Mouse (Mus musculus): ENCODE results near the gene Tcf7l1. TPM values are rescaled to one million over a fixed set of nuclear protein-coding genes. Genes with fewer than 3 reads are reported as not detected.
A peak's percentile ranks its signal among the peaks of the same experiment; 100 is the strongest.

Gene Tcf7l1
- polyA plus RNA-seq, 1 experiment from 2014 or later: 37.1 TPM

DNA sequence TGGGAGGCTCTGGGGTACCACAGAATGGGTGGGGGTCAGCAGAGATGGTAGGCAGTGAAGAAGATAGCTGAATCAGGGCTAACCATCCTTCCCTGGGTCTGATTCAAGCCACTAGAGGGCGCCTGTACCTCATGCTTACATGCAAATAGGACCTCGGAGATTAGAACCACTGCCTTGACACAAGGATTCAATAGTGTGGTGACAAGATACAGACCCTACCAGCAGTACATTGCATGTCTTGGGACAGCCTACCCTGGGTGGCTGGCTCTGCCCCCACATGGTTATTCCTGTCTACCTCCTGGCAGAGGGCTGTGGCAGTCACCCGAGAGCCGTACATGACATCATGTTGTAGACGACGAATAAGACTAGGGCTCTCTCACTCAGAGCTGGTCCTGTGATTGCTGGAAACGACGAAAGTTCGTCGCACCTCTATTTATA lies 141.7 kb downstream of the Tcf7l1 start:
- Histone ChIP-seq H3K9me3 (no peaks in the 10 kb centered on the region), H3K4me1 (peaks cover 36% of the 10 kb centered on the region), H3K27ac (replicated peaks) (no peak overlapping the region), H3K4me3 (no peak overlapping the region), H3K27me3 (replicated peaks; ENCODE audit: low read depth, poor library complexity, severe bottlenecking) (no peaks in the 10 kb centered on the region), H3K36me3 (replicated peaks) (peaks cover 24% of the 10 kb centered on the region)
- DNase-seq (ENCODE audit: low spot score): peak; percentile 76
- 60% methylated on average over 10 of the region's 10 CpGs for WGBS

DNA sequence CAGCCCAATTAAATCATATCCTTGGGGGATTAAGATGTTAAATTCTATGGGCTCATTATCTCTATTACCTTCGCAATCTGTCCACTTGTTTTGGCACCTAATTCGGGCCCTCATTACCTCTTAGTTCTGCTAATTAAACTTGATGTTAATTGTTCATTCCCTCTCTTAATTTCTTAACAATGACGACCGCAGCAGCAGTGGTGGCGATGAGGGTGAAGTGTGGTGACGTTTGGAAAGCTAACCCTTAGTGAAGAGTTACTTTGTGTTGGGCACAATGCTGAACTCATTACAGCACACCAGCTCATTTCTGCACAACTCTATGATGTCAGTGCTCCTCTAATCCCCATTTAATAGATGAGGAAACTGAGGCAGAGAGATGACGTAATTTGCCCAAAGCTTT lies 143.7 kb downstream of the Tcf7l1 start:
- no peak for DNase-seq (ENCODE audit: low spot score)
- no peak overlapping the region for H3K4me3 ChIP-seq
- 74% methylated on average over 7 of the region's 7 CpGs for WGBS
- no peaks in the 10 kb centered on the region for H3K27me3 ChIP-seq (replicated peaks; ENCODE audit: low read depth, poor library complexity, severe bottlenecking)
- H3K27ac ChIP-seq (replicated peaks): no peak overlapping the region
- peaks cover 39% of the 10 kb centered on the region for H3K36me3 ChIP-seq (replicated peaks)
- peaks cover 29% of the 10 kb centered on the region for H3K4me1 ChIP-seq
- H3K9me3 ChIP-seq: no peaks in the 10 kb centered on the region

- Histone ChIP-seq H3K27me3 (replicated peaks; ENCODE audit: low read depth, poor library complexity, severe bottlenecking) (no peaks in the 10 kb centered on the region), H3K9me3 (no peaks in the 10 kb centered on the region), H3K36me3 (replicated peaks) (peaks cover 43% of the 10 kb centered on the region), H3K4me3 (no peak overlapping the region), H3K4me1 (peaks cover 24% of the 10 kb centered on the region), H3K27ac (replicated peaks) (no peak overlapping the region)
- no peak for DNase-seq (ENCODE audit: low spot score)
- WGBS: 85% methylated on average over 4 of the region's 4 CpGs
These were observed 144.5 kb downstream of the Tcf7l1 start for GRCm38 (mm10) chr6:72644576-72644975.

DNA sequence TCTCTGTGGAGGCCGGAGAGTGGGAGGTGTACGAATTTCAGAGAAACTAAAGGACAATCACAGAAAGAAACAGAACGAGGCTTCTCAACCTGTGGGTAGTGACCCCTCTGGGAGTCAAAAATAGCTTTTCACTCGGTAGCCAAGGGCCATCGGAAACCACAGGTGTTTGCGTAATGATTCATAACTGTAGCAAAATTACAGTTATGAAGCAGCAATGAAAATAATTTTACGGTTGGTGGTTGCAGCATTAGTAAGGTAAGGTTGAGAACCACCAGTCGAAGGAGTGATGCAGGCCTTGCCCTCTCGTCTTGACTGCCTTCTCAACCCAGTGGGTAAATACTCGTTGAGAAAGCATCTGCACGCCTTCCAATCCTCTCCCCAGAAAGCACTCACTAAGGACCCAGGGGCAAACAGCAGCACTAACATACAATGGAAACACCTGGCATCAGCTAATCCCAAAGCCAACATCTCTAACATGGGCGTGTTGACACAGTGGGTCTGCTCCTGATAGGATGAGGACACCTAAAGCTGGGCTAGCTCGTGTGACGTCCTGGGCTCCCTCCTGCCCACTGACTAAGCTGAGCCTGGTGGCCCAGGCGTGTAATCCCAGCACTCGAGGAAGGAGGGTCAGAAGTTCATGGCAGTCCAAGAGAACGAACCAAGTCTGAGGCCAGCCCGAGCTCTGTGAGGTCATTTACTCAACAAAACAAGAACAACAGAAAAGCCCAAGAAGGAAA lies 147.7 kb downstream of the Tcf7l1 start:
- Histone ChIP-seq H3K4me1 (peaks cover 3% of the 10 kb centered on the region), H3K36me3 (replicated peaks) (peaks cover 19% of the 10 kb centered on the region), H3K27me3 (replicated peaks; ENCODE audit: low read depth, poor library complexity, severe bottlenecking) (no peaks in the 10 kb centered on the region), H3K27ac (replicated peaks) (no peak overlapping the region), H3K4me3 (no peak overlapping the region), H3K9me3 (no peaks in the 10 kb centered on the region)
- WGBS: 82% methylated on average over 18 of the region's 18 CpGs
- no peak for DNase-seq (ENCODE audit: low spot score)

- Histone ChIP-seq H3K4me3 (no peak overlapping the region), H3K4me1 (peaks cover 11% of the 10 kb centered on the region), H3K9me3 (no peaks in the 10 kb centered on the region), H3K36me3 (replicated peaks) (peaks cover 42% of the 10 kb centered on the region), H3K27ac (replicated peaks) (no peak overlapping the region), H3K27me3 (replicated peaks; ENCODE audit: low read depth, poor library complexity, severe bottlenecking) (no peaks in the 10 kb centered on the region)
- 83% methylated on average over 3 of the region's 3 CpGs for WGBS
- DNase-seq (ENCODE audit: low spot score): no peak
These were observed 152.1 kb downstream of the Tcf7l1 start for GRCm38 (mm10) chr6:72636940-72637339.

DNA sequence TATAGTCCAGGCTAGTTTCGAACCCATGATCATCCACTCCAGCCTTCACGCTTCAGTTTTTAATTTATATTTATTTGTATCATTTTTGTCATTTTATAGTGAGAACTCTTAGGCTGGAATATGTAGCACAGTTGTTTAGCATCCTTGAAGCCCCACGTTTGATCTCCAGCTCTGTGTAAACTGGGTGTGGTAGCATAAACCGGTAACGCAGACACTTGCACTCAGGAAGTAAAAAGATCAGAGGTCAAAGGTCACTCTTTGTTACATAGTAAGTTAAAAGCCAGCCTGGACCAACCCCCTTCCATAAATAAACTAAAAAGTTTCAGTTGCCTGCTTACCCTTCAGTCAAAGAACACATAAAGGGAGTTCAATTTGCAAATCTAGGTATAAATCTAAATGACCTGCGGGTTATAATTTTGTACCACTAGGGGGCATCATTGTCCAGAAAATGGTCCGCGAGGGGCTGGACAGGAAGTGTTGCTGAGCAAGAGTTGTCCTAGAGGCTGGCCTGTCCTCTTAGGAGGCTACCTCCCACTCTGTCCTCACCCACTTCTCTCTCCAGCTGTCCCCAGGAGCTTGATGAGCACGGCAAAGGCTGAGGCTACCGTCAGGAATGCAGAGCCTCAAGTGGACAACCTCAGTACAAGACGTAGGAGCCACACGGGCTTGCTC lies 153.2 kb downstream of the Tcf7l1 start:
- peak; percentile 63 for DNase-seq (ENCODE audit: low spot score)
- WGBS: 50% methylated on average over 12 of the region's 12 CpGs
- H3K36me3 ChIP-seq (replicated peaks): peaks cover 44% of the 10 kb centered on the region
- no peaks in the 10 kb centered on the region for H3K9me3 ChIP-seq
- peaks cover 11% of the 10 kb centered on the region for H3K4me1 ChIP-seq
- no peak overlapping the region for H3K4me3 ChIP-seq
- no peaks in the 10 kb centered on the region for H3K27me3 ChIP-seq (replicated peaks; ENCODE audit: low read depth, poor library complexity, severe bottlenecking)
- H3K27ac ChIP-seq (replicated peaks): no peak overlapping the region

DNA sequence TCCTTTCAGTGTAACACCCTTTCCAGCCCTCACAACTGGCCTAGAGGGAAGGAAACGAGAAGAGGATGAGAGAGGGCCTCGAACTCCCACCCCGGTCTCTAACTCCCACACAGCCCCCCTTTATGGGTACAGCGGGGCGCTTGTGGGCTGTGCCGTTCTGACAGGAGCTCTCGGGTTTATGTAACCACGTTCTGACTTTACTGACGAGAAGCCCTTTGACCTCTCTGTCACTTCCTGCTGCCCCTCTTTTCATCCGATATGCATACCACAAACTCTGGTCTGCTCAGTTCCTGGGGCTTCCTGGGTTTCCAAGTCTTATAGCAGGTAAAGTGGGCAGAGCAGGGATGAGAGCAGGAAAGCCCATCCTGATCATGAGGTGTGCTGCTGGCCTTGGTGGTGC lies 154.7 kb downstream of the Tcf7l1 start:
- H3K9me3 ChIP-seq: no peaks in the 10 kb centered on the region
- H3K27me3 ChIP-seq (replicated peaks; ENCODE audit: low read depth, poor library complexity, severe bottlenecking): no peaks in the 10 kb centered on the region
- H3K27ac ChIP-seq (replicated peaks): no peak overlapping the region
- 69% methylated on average over 10 of the region's 10 CpGs for WGBS
- H3K4me3 ChIP-seq: no peak overlapping the region
- no peak for DNase-seq (ENCODE audit: low spot score)
- H3K4me1 ChIP-seq: peaks cover 11% of the 10 kb centered on the region
- H3K36me3 ChIP-seq (replicated peaks): peaks cover 51% of the 10 kb centered on the region

DNA sequence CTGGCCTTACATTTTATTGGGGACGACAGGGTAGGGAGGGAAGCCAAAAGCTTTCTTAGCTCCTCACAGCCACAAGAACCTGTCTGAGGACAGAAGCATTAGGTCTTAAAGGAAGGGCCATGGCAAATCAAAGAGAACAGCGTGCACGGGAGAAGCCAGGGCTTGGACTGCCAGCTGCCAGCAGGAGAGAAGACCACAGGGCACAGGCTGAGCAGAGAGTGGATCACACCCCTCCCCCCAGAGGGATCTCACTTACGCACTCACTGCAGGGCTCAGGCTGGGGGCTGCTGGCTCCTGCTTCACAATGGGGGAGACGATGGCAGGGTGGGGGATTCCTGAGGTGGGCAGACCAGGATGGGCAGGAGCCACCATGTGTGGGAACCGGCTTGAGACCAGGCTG lies 157.4 kb downstream of the Tcf7l1 start:
- Histone ChIP-seq H3K36me3 (replicated peaks) (peaks cover 77% of the 10 kb centered on the region), H3K4me3 (no peak overlapping the region), H3K4me1 (peaks cover 11% of the 10 kb centered on the region), H3K9me3 (no peaks in the 10 kb centered on the region), H3K27ac (replicated peaks) (no peak overlapping the region), H3K27me3 (replicated peaks; ENCODE audit: low read depth, poor library complexity, severe bottlenecking) (no peaks in the 10 kb centered on the region)
- WGBS: 88% methylated on average over 6 of the region's 6 CpGs
- no peak for DNase-seq (ENCODE audit: low spot score)

- no peaks in the 10 kb centered on the region for H3K9me3 ChIP-seq
- H3K4me3 ChIP-seq: no peak overlapping the region
- H3K27me3 ChIP-seq (replicated peaks; ENCODE audit: low read depth, poor library complexity, severe bottlenecking): no peaks in the 10 kb centered on the region
- no peak overlapping the region for H3K27ac ChIP-seq (replicated peaks)
- DNase-seq (ENCODE audit: low spot score): no peak
- peaks cover 3% of the 10 kb centered on the region for H3K4me1 ChIP-seq
- WGBS: 93% methylated on average over 14 of the region's 14 CpGs
- H3K36me3 ChIP-seq (replicated peaks): peaks cover 85% of the 10 kb centered on the region
These were observed 158.1 kb downstream of the Tcf7l1 start for GRCm38 (mm10) chr6:72630961-72631360.

DNA sequence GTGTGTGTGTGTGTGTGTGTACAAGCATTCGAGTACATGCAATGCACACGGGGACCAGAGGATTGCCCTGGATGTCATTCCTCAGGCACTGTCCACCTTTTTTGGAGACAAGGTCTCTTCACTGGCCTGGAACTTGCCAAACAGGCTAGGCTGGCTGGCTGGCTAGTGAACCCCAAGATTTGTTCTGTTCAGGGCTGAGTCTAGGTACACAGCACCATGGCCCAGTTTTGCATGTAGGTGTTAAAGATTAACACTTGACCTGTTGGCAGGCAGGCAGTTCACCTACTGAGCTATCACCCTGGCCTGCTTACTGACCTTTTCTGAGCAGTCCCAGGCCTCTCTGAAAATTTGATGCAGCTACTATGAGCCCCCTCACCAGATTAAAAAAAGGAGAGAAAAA lies 158.7 kb downstream of the Tcf7l1 start:
- 96% methylated on average over 2 of the region's 2 CpGs for WGBS
- Histone ChIP-seq H3K4me1 (peaks cover 3% of the 10 kb centered on the region; the same call in 1 of the 2 replicates), H3K9me3 (no peaks in the 10 kb centered on the region), H3K36me3 (replicated peaks) (peaks cover 90% of the 10 kb centered on the region), H3K4me3 (no peak overlapping the region), H3K27ac (replicated peaks) (no peak overlapping the region), H3K27me3 (replicated peaks; ENCODE audit: low read depth, poor library complexity, severe bottlenecking) (no peaks in the 10 kb centered on the region)
- no peak for DNase-seq (ENCODE audit: low spot score)

DNA sequence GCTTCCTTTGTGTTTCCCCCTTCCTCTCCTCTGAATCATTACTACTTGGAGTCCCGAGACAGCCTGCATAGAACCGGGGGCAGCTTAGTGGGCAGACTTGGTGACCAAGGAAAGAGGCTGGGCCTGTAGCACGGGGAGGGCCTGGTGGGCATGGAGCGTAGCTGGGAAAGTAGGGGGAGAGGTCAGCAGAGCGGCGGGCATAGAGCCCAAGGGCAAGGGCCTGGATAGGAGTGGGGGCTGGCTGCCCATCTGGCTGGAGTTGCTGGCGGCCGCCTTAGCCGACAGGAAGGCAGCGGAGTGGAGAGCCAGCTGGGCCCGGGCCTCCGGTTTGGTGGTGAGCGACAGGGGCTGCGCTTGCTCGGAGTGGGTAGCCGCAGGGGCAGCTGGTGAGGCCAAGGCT lies 161.8 kb downstream of the Tcf7l1 start:
- no peak for DNase-seq (ENCODE audit: low spot score)
- Histone ChIP-seq H3K4me3 (no peak overlapping the region), H3K36me3 (replicated peaks) (peaks cover 71% of the 10 kb centered on the region), H3K9me3 (no peaks in the 10 kb centered on the region), H3K27ac (replicated peaks) (no peak overlapping the region), H3K4me1 (no peaks in the 10 kb centered on the region), H3K27me3 (replicated peaks; ENCODE audit: low read depth, poor library complexity, severe bottlenecking) (no peaks in the 10 kb centered on the region)
- 91% methylated on average over 16 of the region's 16 CpGs for WGBS

DNA sequence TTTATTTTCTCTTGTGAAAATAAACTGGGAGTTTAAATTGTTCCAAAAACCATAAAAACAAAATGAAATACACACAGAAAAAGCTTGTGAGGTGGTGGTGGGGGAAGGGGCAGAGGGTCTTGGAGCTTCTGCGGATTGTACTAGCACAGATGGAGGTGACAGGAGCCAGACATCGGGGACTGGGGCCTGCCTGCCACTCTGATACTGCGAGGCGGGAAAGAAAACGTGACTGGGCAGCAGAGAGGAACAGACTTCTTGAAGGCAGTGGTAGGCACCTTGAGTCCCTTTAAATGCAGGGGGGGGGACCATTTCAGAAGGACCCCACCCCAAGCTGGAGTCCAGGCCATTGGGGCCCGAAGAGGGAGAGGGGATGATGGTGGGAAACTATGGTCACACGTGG lies 162.7 kb downstream of the Tcf7l1 start:
- no peaks in the 10 kb centered on the region for H3K4me1 ChIP-seq
- peaks cover 62% of the 10 kb centered on the region for H3K36me3 ChIP-seq (replicated peaks)
- H3K9me3 ChIP-seq: no peaks in the 10 kb centered on the region
- WGBS: 85% methylated on average over 7 of the region's 7 CpGs
- H3K27ac ChIP-seq (replicated peaks): no peak overlapping the region
- H3K27me3 ChIP-seq (replicated peaks; ENCODE audit: low read depth, poor library complexity, severe bottlenecking): no peaks in the 10 kb centered on the region
- no peak overlapping the region for H3K4me3 ChIP-seq
- DNase-seq (ENCODE audit: low spot score): no peak
